Mouse (Mus musculus) Patski (cell line): ENCODE measurements around the gene 4930558K02Rik. TPM values are rescaled to one million over a fixed set of nuclear protein-coding genes. Genes with fewer than 3 reads are reported as not detected.

Experiments used
- ATAC-seq: fragments of 100-300 bp; one replicate; pipeline ENCODE4 v1.8.0; 2021
- CTCF ChIA-PET: fragments of 350-600 bp; sonication (Branson Sonifier 250); formaldehyde crosslinking; loops from one replicate; lab custom pipeline; 2022; ENCODE audit warnings: inconsistent platforms; lab: Charles Lee
- POLR2A ChIA-PET: fragments of 350-600 bp; sonication (Branson Sonifier 250); formaldehyde crosslinking; loops from one replicate; lab custom pipeline; 2022; ENCODE audit warnings: antibody characterized with exemption, inconsistent platforms; lab: Charles Lee
- DNase-seq: peaks from one replicate; pipeline ENCODE4 v3.0.0-alpha.2; 2011; ENCODE audit warnings: low read depth, low spot score
- H3K27me3 ChIP-seq: fragments of 371-371 bp; one replicate; pipeline ENCODE4 v1.5.1; 2021
- CTCF ChIP-seq: fragments of 100-300 bp; IDR thresholded peaks from one replicate; pipeline ENCODE4 v1.5.1; 2021
- in situ Hi-C: fragments of 300-500 bp; cut with MboI; formaldehyde crosslinking; loops from 3 replicates; pipeline ENCODE4 v1.11.1; 2018; ENCODE audit warnings: low pct_unique_long_range_greater_than_20kb, mixed read lengths
- polyA plus RNA-seq: library from polyadenylated mRNA; unstranded; gene quantifications from one replicate; pipeline ENCODE4 v1.2.3, GENCODE M21; 2021

Gene 4930558K02Rik
- polyA plus RNA-seq, 1 experiment from 2014 or later: not detected

- peak; percentile 57 for TF ChIP-seq CTCF
- in situ Hi-C loops: loop anchor here (5.0 to 25.0 kb wide), 2 partner anchors 215 to 700 kb away; partner anchors contain the start of gene Myocos
- ATAC-seq (no peak), DNase-seq (no peak)
- ChIA-PET CTCF (interaction anchor here (0.8 to 2.7 kb wide), 6 partner anchors 9 to 101 kb away, joined by 3 to 5 read pairs (median 4); no protein-coding TSS in a partner anchor), POLR2A (interaction anchor here (0.6 kb wide), 1 partner anchor 216 kb away, joined by 3 read pairs; no protein-coding TSS in a partner anchor)
- no peaks in the 10 kb centered on the region for H3K27me3 ChIP-seq
Measured at GRCm38 (mm10) chr1:161962465-161963377, 16.7 kb downstream of the 4930558K02Rik start.

GRCm38 (mm10) chr1:161957964-161958950, 21.2 kb downstream of the 4930558K02Rik start:
- no peaks in the 10 kb centered on the region for H3K27me3 ChIP-seq
- CTCF ChIA-PET: interaction anchor here (1.6 kb wide), 1 partner anchor 42 kb away, joined by 5 read pairs; no protein-coding TSS in a partner anchor
- DNase-seq: no peak
- POLR2A ChIA-PET: no interaction called here
- in situ Hi-C loops: loop anchor here (25.0 kb wide), 1 partner anchor 704 kb away; the partner anchor contains the start of gene Myocos
- ATAC-seq: no peak
- no peak for TF ChIP-seq CTCF

GRCm38 (mm10) chr1:161955846-161956245, 23.6 kb downstream of the 4930558K02Rik start:
- DNase-seq (no peak), ATAC-seq (no peak)
- in situ Hi-C loops: loop anchor here (25.0 kb wide), 1 partner anchor 706 kb away; the partner anchor contains the start of gene Myocos
- ChIA-PET CTCF (no interaction called here), POLR2A (no interaction called here)
- no peak for TF ChIP-seq CTCF
- H3K27me3 ChIP-seq: no peaks in the 10 kb centered on the region

- in situ Hi-C loops: loop anchor here (25.0 kb wide), 1 partner anchor 710 kb away; the partner anchor contains the start of gene Myocos
- TF ChIP-seq CTCF: no peak
- DNase-seq (no peak), ATAC-seq (no peak)
- H3K27me3 ChIP-seq: peaks cover 3% of the 10 kb centered on the region
- POLR2A ChIA-PET: no interaction called here
- CTCF ChIA-PET: interaction anchor here (0.5 kb wide), 1 partner anchor 10 kb away, joined by 4 read pairs; no protein-coding TSS in a partner anchor
Measured at GRCm38 (mm10) chr1:161952599-161952998, 26.8 kb downstream of the 4930558K02Rik start.

GRCm38 (mm10) chr1:161951009-161951779, 28.2 kb downstream of the 4930558K02Rik start:
- no peak for TF ChIP-seq CTCF
- CTCF ChIA-PET: no interaction called here
- DNase-seq: no peak
- H3K27me3 ChIP-seq: peaks cover 5% of the 10 kb centered on the region
- ATAC-seq: no peak
- in situ Hi-C loops: loop anchor here (25.0 kb wide), 1 partner anchor 711 kb away; the partner anchor contains the start of gene Myocos
- POLR2A ChIA-PET: no interaction called here

GRCm38 (mm10) chr1:161942082-161942481, 37.4 kb downstream of the 4930558K02Rik start:
- DNase-seq (no peak), ATAC-seq (no peak)
- peaks cover 3% of the 10 kb centered on the region for H3K27me3 ChIP-seq
- TF ChIP-seq CTCF: no peak
- CTCF ChIA-PET: interaction anchor here (1.6 kb wide), 1 partner anchor 10 kb away, joined by 5 read pairs; no protein-coding TSS in a partner anchor
- in situ Hi-C loops: no loop called here
- POLR2A ChIA-PET: no interaction called here

GRCm38 (mm10) chr1:161932286-161932685, 47.1 kb downstream of the 4930558K02Rik start:
- no peak for ATAC-seq
- in situ Hi-C loops: no loop called here
- ChIA-PET CTCF (interaction anchor here (1.3 to 1.6 kb wide), 4 partner anchors 10 to 31 kb away, joined by 3 to 5 read pairs (median 3); no protein-coding TSS in a partner anchor), POLR2A (interaction anchor here (0.7 to 0.9 kb wide), 2 partner anchors 8 to 27 kb away, joined by 3 read pairs; no protein-coding TSS in a partner anchor)
- DNase-seq: no peak
- no peaks in the 10 kb centered on the region for H3K27me3 ChIP-seq
- TF ChIP-seq CTCF: no peak

- ATAC-seq (no peak), DNase-seq (no peak)
- POLR2A ChIA-PET: interaction anchor here (0.9 kb wide), 1 partner anchor 8 kb away, joined by 3 read pairs; no protein-coding TSS in a partner anchor
- in situ Hi-C loops: no loop called here
- CTCF ChIA-PET: interaction anchor here (1.3 to 1.6 kb wide), 4 partner anchors 11 to 31 kb away, joined by 3 to 5 read pairs (median 3); no protein-coding TSS in a partner anchor
- no peaks in the 10 kb centered on the region for H3K27me3 ChIP-seq
- TF ChIP-seq CTCF: no peak
Measured at GRCm38 (mm10) chr1:161931817-161932216, 47.6 kb downstream of the 4930558K02Rik start.

- in situ Hi-C loops: no loop called here
- ChIA-PET POLR2A (interaction anchor here (0.9 kb wide), 1 partner anchor 7 kb away, joined by 3 read pairs; no protein-coding TSS in a partner anchor), CTCF (interaction anchor here (1.3 to 1.6 kb wide), 2 partner anchors 29 to 32 kb away, joined by 3 read pairs; no protein-coding TSS in a partner anchor)
- no peak for DNase-seq
- no peak for TF ChIP-seq CTCF
- H3K27me3 ChIP-seq: no peaks in the 10 kb centered on the region
- ATAC-seq: no peak
Measured at GRCm38 (mm10) chr1:161931313-161931712, 48.1 kb downstream of the 4930558K02Rik start.
